Mouse (Mus musculus): ENCODE measurements at regions not wholly inside any gene's neighbourhood (a gene's known extent, or its start where the extent isn't known, plus 50 kb on each side); places are given as distances from the start of the nearest gene placed in this dataset.
"Not testable (repeated sequence)": the region's sequence is repeated elsewhere in the genome, so short reads cannot be mapped to it uniquely, and the experiment has no call there.

- DNase-seq: no peak
Measured at GRCm38 (mm10) chr13:72184116-72184845, 220.8 kb upstream of the Irx1 start.

DNA sequence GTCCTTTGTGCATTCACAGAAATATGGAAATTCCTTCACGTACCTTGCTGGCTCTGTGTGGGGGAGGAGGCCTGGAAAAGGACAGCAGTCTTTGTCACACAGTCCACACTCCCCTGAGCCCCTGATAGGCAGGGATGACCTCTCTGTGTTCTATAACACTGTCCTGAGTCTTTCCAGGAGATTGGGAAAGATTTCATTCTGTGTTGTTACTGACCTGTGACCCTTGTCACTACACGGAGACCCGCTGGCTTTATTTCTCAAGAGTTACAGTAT is 221.3 kb upstream of the Irx1 start:
- no peak for DNase-seq

DNA sequence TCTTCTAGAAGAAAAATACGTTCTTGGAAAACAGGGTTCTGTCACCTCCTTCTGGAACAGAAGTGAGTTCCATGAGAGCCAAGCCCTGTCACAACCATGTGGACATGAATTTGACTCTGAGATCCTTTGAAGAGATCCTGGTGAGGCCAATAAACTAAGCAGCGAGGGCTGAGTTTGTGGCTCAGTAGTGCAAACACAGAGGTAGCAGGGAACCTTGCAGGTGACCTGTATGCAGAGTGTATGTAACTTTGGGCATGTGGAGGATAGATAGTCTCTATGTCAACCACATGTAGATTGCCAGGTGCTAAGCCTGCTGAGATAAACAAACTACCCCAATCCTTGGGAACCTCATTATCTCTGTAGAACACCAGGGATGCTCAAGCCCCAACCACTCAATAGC is 232.4 kb upstream of the Irx1 start:
- DNase-seq: no peak

DNA sequence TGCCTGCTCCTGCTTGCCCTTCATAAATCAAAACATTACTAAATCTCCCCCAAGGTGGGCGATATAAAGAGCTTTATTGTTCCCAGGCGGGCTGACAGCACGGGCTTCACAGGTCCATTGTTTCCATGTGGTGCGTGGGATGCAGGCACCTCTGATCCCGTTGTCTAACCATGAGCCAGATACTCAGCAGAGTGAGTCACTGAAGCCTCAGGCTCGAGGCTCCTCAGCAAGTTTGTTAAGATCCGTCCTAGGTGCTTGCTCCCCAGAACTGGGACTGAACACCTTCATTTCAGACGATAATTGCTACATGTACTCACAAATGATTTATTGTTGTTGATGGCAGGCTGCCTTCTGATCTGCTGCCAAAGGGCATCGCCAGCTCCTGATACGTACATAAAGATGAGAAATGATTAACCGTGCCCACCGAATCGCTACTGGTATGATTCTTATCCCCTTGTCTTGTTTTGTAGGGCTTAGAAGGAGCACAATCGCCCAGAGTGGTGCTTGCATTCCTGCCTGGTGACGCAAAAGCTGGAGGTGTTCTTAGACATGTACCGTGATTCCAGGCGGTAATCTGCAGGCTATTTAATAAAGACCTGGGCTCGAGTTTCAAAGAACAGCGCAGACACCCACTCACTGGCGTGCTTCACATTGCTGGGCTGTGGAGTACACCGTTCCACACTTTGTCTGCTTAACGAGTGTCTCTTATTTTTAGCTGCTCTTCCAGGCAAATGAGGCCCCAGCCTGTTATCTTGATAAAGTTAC is 235.0 kb upstream of the Irx1 start:
- DNase-seq: peak in 1 of 2 experiments; percentile 4

GRCm38 (mm10) chr13:72209518-72209917 is 246.0 kb upstream of the Irx1 start:
- DNase-seq: no peak

- no peak for DNase-seq
Measured at GRCm38 (mm10) chr13:72209946-72210456, 246.5 kb upstream of the Irx1 start.

GRCm38 (mm10) chr13:72210474-72211309 is 247.2 kb upstream of the Irx1 start:
- DNase-seq: no peak

DNA sequence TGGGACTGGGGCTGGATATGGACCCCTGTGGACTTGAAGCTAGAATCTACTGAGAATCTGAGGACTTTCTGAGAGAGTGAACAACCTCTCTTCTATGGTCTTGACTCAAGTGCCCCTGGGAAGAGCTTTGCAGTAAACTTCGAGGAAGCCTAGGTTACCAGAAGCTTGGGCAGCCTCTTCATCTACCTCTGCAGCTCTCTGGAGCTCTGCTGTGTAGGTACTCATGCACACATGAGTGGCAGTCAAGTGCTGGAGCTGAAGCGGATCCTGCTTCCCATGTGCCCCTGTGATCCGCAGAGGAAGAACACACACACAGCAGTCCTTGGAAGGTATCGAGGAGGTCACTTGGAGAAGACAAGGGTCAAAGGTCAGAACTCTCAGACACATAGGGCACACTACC is 248.2 kb upstream of the Irx1 start:
- DNase-seq: no peak

DNA sequence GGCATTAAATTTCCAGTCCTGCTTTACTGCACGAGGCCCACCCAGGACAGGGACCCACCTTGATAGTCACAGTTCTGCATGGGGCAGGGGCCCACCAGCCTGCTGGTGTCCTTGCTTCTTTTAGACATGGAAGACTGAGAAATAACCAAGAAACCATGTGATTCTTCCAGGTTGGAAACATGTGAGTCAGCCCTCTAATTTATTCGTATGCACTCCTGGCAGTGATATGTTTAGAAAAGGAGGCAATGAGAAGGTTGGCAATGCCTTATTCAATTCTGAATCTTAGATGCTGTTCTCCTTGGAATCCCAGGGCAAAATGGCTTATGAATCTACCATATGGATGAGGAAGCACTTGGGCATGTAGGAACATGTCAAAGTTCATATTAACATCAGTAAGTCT is 249.2 kb upstream of the Irx1 start:
- DNase-seq: no peak

DNA sequence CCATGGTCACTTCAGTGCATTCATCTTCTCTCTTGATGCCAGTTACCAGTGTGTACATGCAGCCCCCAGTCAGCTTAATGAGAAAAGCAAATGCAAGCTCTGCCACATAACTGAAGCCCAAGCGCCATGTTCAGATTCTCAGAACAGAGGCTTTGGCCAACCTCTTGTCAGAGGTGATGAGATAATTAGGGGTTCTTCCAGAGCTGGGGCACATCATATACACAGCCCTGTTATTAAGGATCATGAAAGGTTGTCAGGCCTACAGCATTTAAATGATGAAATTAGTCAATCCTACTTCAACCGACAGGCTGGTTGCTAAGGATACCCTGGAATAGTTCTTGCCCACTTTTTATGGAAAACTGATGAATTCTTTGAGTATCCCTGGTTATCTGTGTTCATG is 255.8 kb upstream of the Irx1 start:
- no peak for DNase-seq

GRCm38 (mm10) chr13:72227102-72227501 is 263.6 kb upstream of the Irx1 start:
- DNase-seq: no peak

DNA sequence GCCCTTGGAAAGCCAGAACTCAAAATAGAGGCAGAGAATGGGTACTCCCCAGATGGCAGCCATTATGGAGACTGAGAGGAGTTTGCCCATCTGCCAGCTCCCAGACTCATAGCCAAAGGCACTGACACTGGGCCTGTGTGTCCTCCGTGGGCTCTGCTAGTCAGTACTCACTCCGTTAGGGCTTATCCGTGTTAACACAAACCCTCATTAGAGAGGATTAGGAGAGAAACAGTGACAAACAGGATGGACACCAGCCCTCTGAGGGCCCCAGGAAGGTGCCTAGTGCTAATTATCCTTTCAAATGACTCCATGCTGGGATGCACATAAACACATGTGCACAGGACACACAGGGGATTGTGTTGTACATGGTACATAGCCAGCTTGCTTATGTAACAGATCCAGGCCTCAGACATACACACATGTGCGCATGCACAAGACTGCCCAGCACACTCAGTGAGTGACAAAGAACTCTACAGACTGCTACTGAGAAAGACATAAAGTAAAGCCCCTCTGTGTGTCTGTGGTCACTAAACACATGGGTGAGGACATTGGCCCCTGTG is 267.6 kb upstream of the Irx1 start:
- DNase-seq: no peak

- DNase-seq: no peak
Measured at GRCm38 (mm10) chr13:72232080-72232479, 268.6 kb upstream of the Irx1 start.

GRCm38 (mm10) chr13:72241919-72242318 is 278.4 kb upstream of the Irx1 start:
- no peak for DNase-seq

DNA sequence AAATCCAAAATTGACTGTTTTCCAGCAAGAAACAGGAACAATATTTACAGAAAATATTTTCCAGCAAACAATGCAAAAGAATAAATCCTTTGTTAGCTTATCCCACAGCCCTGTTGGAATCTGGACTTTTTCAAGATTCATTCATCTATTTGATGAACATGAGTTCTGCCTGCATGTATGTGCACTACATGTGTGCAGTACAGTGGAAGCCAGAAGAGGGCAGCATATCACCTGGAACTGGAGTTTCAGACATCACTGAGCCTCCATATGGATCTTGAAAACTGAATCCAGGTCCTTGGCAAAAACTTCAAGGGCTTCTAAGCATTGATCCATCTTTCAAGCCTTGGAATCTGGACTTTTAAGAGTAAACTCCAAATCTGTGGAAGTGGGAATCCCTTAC is 286.9 kb upstream of the Irx1 start:
- DNase-seq: no peak

GRCm38 (mm10) chr13:72253242-72253641 is 289.7 kb upstream of the Irx1 start:
- not testable (repeated sequence) for DNase-seq

GRCm38 (mm10) chr13:72258794-72259193 is 295.3 kb upstream of the Irx1 start:
- no peak for DNase-seq

DNA sequence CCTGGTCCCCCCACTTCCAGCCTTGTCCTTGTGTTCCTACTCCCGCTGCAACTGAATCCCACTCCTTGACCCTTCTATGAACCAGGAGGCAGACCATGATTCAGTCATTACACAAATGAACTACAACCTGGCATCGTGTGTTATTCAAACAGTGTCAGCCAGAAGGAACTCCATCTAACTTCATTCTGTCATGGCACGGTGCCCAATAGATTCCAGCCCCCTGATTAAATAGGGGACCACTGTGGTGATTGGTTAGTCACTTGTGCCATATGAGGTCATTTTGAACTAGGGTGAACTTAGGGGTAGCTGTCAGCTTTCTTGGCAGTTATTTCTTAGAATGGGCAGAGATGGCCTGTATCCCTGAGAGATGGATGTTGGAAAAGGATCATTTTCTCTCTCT is 300.9 kb upstream of the Irx1 start:
- DNase-seq: no peak

DNA sequence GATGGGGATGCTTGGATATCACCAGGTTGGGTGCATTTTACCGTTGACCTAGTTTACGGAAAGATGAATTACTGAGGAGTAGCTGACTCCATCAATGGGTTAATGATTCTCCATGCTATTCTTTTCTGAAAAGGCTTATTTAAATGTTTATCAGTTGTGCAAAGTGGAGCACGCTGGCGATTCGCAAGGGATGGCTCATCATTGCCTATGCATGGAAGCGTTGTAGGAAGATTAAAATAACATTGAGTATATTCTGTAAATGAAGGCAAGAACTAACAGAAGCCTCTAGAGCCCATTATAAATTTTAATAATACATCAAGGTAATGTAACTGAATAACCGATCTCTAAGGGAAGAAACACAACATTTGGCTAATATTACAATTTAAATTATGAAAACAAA is 301.6 kb upstream of the Irx1 start:
- no peak for DNase-seq

GRCm38 (mm10) chr13:72265650-72266049 is 302.1 kb upstream of the Irx1 start:
- DNase-seq: no peak

- DNase-seq: no peak
Measured at GRCm38 (mm10) chr13:72266174-72266768, 302.7 kb upstream of the Irx1 start.

DNA sequence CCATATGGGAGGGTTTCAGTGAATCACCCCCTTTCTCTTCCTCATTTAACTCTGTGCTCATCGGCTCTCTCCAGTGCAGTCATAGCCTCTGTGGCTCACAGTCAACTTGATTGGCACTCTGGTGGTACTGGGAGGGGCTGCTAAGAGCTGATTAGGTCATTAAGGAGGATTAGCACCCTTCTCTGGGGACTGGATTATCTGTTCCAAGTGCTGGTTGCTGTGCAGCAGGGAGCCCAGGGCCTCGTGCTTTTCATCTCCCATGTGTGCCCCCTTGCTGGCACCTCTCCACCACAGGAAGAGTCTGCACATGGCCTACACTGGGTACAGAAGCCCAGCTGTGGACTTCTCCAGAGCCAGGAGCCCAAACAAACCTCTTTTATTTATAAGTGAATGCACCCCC is 316.8 kb upstream of the Irx1 start:
- no peak for DNase-seq

DNA sequence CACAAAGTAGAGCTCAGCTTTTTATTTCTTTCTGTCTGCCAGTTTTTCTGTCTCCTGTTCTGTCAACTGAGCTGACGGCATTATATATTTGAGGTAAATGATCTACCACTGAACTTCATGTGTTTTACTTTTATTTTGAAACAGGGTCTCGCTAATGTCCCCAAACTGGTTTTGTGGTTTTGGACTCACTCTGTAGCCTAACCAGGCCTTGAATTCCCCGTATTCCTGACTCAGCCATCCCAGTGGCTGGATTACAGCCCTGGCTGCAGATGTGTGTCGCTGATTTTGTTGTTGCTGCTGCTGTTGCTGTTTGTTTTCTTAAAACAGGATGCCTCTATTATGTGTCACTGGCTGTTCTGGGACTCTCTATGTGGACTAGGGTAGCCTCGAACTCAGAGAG is 317.3 kb upstream of the Irx1 start:
- no peak for DNase-seq

All from layer of hippocampus, postnatal 36 days (tissue).